Mouse (Mus musculus): ENCODE data around the gene Capn13. TPM values are rescaled to one million over a fixed set of nuclear protein-coding genes. Genes with fewer than 3 reads are reported as not detected.

Gene Capn13
- total RNA-seq (2014; rRNA removed) (not detected in 2 replicates), polyA plus RNA-seq (2015; fragmentation: Nextera tagmentation; extraction: Ambion mirVana) (0.09 TPM in 1 of 2 replicates, not detected in the other)

DNA sequence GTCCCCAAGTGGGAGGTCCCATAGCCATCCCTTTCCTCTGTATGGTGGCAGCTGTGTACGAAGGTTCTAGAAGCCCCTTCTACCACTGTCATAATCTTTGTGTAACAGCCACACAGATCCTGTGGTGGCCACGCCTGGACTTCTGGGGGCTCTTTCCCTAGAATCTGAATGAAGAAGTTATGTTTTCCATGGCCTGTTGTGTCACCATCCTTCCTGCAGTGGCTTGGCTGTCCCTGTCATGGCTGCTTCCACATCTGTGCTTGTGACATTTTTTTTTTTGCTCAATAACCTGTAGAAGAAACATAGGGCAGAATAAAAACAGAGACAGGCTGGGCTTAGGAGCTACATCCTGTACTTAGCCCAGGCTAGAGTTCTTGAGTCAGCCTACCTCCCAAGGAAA is at the start of gene Capn13:
Capn13 (minus strand) TSS at position 5 of the 400 bp plus-strand sequence.
- TF ChIP-seq CTCF (IDR thresholded peaks at IDR 0.05) = no peak
- H3K4me2 ChIP-seq (ENCODE audit: low read depth, low read length, poor library complexity, severe bottlenecking) = no peak within 1 kb of the TSS
- ATAC-seq (ENCODE audit: low FRiP score) = no peak
- H3K9me3 ChIP-seq (ENCODE audit: low read length) = no peaks in the 10 kb centered on the region
- H3K27ac ChIP-seq (ENCODE audit: low read depth, low read length) = no peak within 1 kb of the TSS
- 72% methylated on average over 2 of the region's 2 CpGs for WGBS
- DNase-seq (ENCODE audit: low spot score) = no peak
- no peak within 1 kb of the TSS for H3K4me3 ChIP-seq (ENCODE audit: low read depth, low read length)
- no peaks in the 10 kb centered on the region for H3K27me3 ChIP-seq (ENCODE audit: insufficient read depth, low read length)
- H3K9ac ChIP-seq (replicated peaks; ENCODE audit: low read length, poor library complexity, severe bottlenecking) = no peak within 1 kb of the TSS
- H3K36me3 ChIP-seq (ENCODE audit: insufficient read depth, low read length) = no peaks in the 10 kb centered on the region
- no peaks in the 10 kb centered on the region for H3K4me1 ChIP-seq (ENCODE audit: insufficient read depth, low read length)

DNA sequence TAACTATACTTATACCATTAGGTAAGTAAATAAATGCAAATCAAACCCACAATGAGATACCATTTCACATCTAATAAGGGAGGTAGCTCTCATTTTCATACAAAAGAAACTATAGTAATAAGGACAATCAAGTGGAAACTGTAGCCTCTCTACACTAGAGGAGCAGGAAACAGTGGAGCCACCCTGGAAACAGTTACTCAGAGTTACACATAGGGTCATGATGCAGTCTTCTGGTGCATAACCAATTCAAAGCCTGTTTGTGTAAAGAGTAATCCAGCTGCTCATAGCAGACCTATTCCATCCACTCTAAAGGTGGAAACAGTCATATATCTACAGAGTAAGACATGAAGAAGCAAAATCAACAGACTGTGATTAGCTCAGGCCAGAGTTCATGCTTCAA is 48.4 kb upstream of the Capn13 start:
- Histone ChIP-seq H3K9me3 (ENCODE audit: low read length) (no peaks in the 10 kb centered on the region), H3K9ac (replicated peaks; ENCODE audit: low read length, poor library complexity, severe bottlenecking) (no peak overlapping the region), H3K4me3 (ENCODE audit: low read depth, low read length) (no peak overlapping the region), H3K4me1 (ENCODE audit: insufficient read depth, low read length) (no peaks in the 10 kb centered on the region), H3K27me3 (ENCODE audit: insufficient read depth, low read length) (no peaks in the 10 kb centered on the region), H3K27ac (ENCODE audit: low read depth, low read length) (no peak overlapping the region), H3K4me2 (ENCODE audit: low read depth, low read length, poor library complexity, severe bottlenecking) (no peak overlapping the region), H3K36me3 (ENCODE audit: insufficient read depth, low read length) (no peaks in the 10 kb centered on the region)
- DNase-seq (ENCODE audit: low spot score) (no peak), ATAC-seq (ENCODE audit: low FRiP score) (no peak)
- no peak for TF ChIP-seq CTCF (IDR thresholded peaks at IDR 0.05)

DNA sequence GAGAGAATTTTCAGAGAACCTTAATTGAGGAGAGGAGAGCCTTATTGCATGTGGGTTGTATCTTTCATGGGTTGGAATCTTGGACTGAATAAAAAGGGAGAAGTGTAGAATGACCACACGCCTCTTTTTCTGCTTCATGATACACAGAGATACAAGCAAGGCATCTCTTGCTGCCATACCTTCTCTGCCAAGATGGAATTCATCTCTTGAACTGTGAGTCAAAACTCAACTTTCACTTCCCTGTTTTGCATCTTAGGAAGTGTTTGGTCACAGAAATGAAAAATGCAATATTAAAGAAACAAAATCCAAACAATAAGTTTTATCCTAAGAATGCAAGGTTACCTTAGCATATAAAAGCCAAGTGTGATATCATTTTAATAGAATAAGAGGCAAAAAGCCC is 40.1 kb upstream of the Capn13 start:
- Histone ChIP-seq H3K27ac (ENCODE audit: low read depth, low read length) (no peak overlapping the region), H3K27me3 (ENCODE audit: insufficient read depth, low read length) (no peaks in the 10 kb centered on the region), H3K9ac (replicated peaks; ENCODE audit: low read length, poor library complexity, severe bottlenecking) (no peak overlapping the region), H3K4me1 (ENCODE audit: insufficient read depth, low read length) (no peaks in the 10 kb centered on the region), H3K4me2 (ENCODE audit: low read depth, low read length, poor library complexity, severe bottlenecking) (no peak overlapping the region), H3K9me3 (ENCODE audit: low read length) (no peaks in the 10 kb centered on the region), H3K4me3 (ENCODE audit: low read depth, low read length) (no peak overlapping the region), H3K36me3 (ENCODE audit: insufficient read depth, low read length) (no peaks in the 10 kb centered on the region)
- DNase-seq (ENCODE audit: low spot score) (no peak), ATAC-seq (ENCODE audit: low FRiP score) (no peak)
- WGBS = 88% methylated on average over 1 of the region's 1 CpGs
- no peak for TF ChIP-seq CTCF (IDR thresholded peaks at IDR 0.05)

DNA sequence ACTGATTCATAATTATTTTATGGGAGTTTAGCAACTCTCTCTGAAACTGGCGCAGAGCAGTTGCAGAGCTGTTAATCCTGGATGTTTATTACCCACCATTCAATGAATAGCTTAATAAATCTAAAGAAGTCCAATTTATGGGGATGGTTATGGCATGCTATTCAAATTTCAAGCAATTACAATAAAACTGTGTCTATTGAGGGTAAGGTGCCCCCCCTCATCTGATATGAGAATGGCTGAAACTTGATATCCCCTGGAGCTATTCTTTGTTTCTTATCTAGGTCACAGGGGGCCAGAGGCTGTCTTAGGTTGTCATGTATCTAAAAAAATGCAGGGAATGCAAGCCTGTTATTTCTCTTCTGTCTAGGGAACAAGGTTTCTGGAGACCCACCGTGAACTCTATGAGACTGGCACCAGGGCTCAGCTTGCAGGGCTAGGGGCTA is 31.9 kb upstream of the Capn13 start:
- peak overlapping the region; percentile 27; the same call in 1 of the 2 replicates for H3K27ac ChIP-seq (ENCODE audit: low read depth, low read length)

DNA sequence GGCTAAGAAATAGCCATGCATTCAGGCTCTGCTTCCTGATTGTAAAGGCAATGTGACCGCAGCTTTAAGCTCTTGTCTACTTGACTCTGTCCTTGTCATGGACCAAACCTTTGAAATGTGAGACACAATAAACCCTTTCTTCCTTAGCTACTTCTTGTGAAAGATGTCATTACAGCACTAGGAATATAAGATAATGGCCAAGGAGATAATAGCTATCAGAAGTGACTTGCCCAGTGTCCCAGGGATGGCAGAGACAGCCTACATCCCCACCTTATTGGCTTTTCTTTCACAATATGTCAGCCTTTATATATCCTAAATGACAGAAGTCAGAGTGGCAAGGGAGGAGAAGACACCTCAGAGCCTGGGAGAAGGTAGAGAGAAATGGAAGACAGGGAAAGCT is 31.4 kb upstream of the Capn13 start:
- WGBS = 90% methylated on average over 1 of the region's 1 CpGs
- Histone ChIP-seq H3K27me3 (ENCODE audit: insufficient read depth, low read length) (no peaks in the 10 kb centered on the region), H3K4me1 (ENCODE audit: insufficient read depth, low read length) (no peaks in the 10 kb centered on the region), H3K36me3 (ENCODE audit: insufficient read depth, low read length) (no peaks in the 10 kb centered on the region), H3K27ac (ENCODE audit: low read depth, low read length) (peak overlapping the region; percentile 27; the same call in 1 of the 2 replicates), H3K4me3 (ENCODE audit: low read depth, low read length) (no peak overlapping the region), H3K9ac (replicated peaks; ENCODE audit: low read length, poor library complexity, severe bottlenecking) (no peak overlapping the region), H3K9me3 (ENCODE audit: low read length) (no peaks in the 10 kb centered on the region), H3K4me2 (ENCODE audit: low read depth, low read length, poor library complexity, severe bottlenecking) (no peak overlapping the region)
- TF ChIP-seq CTCF (IDR thresholded peaks at IDR 0.05) = no peak
- ATAC-seq (ENCODE audit: low FRiP score) = no peak
- DNase-seq (ENCODE audit: low spot score) = no peak

More for the DNA sequence above, 31.9 kb upstream of the Capn13 start:
- WGBS = 45% methylated on average over 2 of the region's 2 CpGs
- Histone ChIP-seq H3K4me2 (ENCODE audit: low read depth, low read length, poor library complexity, severe bottlenecking) (no peak overlapping the region), H3K9ac (replicated peaks; ENCODE audit: low read length, poor library complexity, severe bottlenecking) (no peak overlapping the region), H3K4me1 (ENCODE audit: insufficient read depth, low read length) (no peaks in the 10 kb centered on the region), H3K9me3 (ENCODE audit: low read length) (no peaks in the 10 kb centered on the region), H3K36me3 (ENCODE audit: insufficient read depth, low read length) (no peaks in the 10 kb centered on the region), H3K4me3 (ENCODE audit: low read depth, low read length) (no peak overlapping the region), H3K27me3 (ENCODE audit: insufficient read depth, low read length) (no peaks in the 10 kb centered on the region)
- no peak for DNase-seq (ENCODE audit: low spot score)
- no peak for ATAC-seq (ENCODE audit: low FRiP score)
- no peak for TF ChIP-seq CTCF (IDR thresholded peaks at IDR 0.05)

DNA sequence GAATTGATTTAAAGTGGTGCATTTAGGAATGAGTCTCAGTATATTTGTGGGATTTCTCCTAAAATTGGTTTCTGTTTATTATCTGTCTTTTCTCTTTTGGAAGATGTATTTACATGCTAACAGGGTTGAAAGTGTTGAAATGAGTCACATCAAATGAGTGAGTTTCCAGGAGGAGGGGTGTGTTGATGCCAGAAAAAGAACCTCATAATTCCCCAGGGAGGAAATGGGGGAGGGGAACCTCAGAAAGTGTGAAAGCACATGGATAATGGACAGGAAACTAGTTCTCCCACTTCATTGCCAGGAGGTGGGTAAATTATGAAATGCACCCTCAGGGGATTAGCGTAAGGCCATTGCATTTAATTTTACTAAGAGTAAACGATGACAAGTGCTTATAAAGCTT is 16.7 kb upstream of the Capn13 start:
- no peak for TF ChIP-seq CTCF (IDR thresholded peaks at IDR 0.05)
- no peak for ATAC-seq (ENCODE audit: low FRiP score)
- H3K4me1 ChIP-seq (ENCODE audit: insufficient read depth, low read length) = 0 out of 2 replicates have a peak, but pooled peaks cover 4% of the 10 kb centered on the region
- no peak overlapping the region for H3K27ac ChIP-seq (ENCODE audit: low read depth, low read length)
- H3K27me3 ChIP-seq (ENCODE audit: insufficient read depth, low read length) = no peaks in the 10 kb centered on the region
- no peak overlapping the region for H3K4me2 ChIP-seq (ENCODE audit: low read depth, low read length, poor library complexity, severe bottlenecking)
- no peaks in the 10 kb centered on the region for H3K9me3 ChIP-seq (ENCODE audit: low read length)
- H3K9ac ChIP-seq (replicated peaks; ENCODE audit: low read length, poor library complexity, severe bottlenecking) = no peak overlapping the region
- no peaks in the 10 kb centered on the region for H3K36me3 ChIP-seq (ENCODE audit: insufficient read depth, low read length)
- 40% methylated on average over 2 of the region's 2 CpGs for WGBS
- H3K4me3 ChIP-seq (ENCODE audit: low read depth, low read length) = no peak overlapping the region
- no peak for DNase-seq (ENCODE audit: low spot score)

Measured in midbrain, postnatal 0 days (tissue).